Mouse (Mus musculus) kidney, adult 2 months (tissue): ENCODE results near the gene Rae1. TPM values are rescaled to one million over a fixed set of nuclear protein-coding genes. Genes with fewer than 3 reads are reported as not detected.

Source experiments
- DNase-seq: peaks from one replicate; pipeline ENCODE4 v3.0.0; 2021
- H3K27ac ChIP-seq: fragments of 200-500 bp; 2 replicates; pipeline ENCODE4 v1.5.1; 2012; ENCODE audit warnings: low read depth, low read length, control low read depth, inconsistent platforms; ENCODE audit not compliant: insufficient read depth
- H3K27me3 ChIP-seq: fragments of 200-500 bp; replicated peaks from 2 replicates; pipeline ENCODE4 v1.6.1; 2012; ENCODE audit warnings: mild to moderate bottlenecking, moderate library complexity, low read length, inconsistent platforms; ENCODE audit not compliant: control insufficient read depth, insufficient read depth
- H3K36me3 ChIP-seq: fragments of 200-500 bp; 2 replicates; pipeline ENCODE4 v1.6.1; 2012; ENCODE audit warnings: mild to moderate bottlenecking, moderate library complexity, low read length, inconsistent platforms; ENCODE audit not compliant: control insufficient read depth, insufficient read depth
- H3K4me1 ChIP-seq: fragments of 200-500 bp; 2 replicates; pipeline ENCODE4 v1.6.1; 2011; ENCODE audit warnings: low read length; ENCODE audit not compliant: control insufficient read depth, insufficient read depth
- H3K4me3 ChIP-seq: fragments of 200-500 bp; 2 replicates; pipeline ENCODE4 v1.5.1; 2011; ENCODE audit warnings: mild to moderate bottlenecking, low read depth, low read length, control low read depth; ENCODE audit not compliant: insufficient read depth
- CTCF ChIP-seq: fragments of 200-500 bp; conservative IDR thresholded peaks from 2 replicates; pipeline ENCODE4 v1.5.1; 2011; ENCODE audit warnings: low read depth, mild to moderate bottlenecking, control low read depth, low read length, moderate library complexity, mixed read lengths; ENCODE audit not compliant: insufficient read depth, insufficient read length
- POLR2A ChIP-seq: fragments of 200-500 bp; IDR thresholded peaks from one replicate; pipeline ENCODE4 v1.6.1; 2011; ENCODE audit warnings: low read depth, low read length, control low read depth
- WGBS: fragments of 180-500 bp; shearing (Covaris S2); methylation state at CpG from one replicate; pipeline ENCODE4 v1.1.7; 2018; 5-methylcytosine and 5-hydroxymethylcytosine counted together
- polyA plus RNA-seq: library from polyadenylated mRNA; depleted of rRNA; stranded (reverse); fragments of >200 nt; gene quantifications from 2 replicates; pipeline ENCODE4 v1.2.3, GENCODE M21; 2012

Gene Rae1
- polyA plus RNA-seq, 1 experiment = 56.7 TPM

- 79% methylated on average over 4 of the region's 4 CpGs for WGBS
- Histone ChIP-seq H3K4me3 (no peak overlapping the region), H3K36me3 (no peaks in the 10 kb centered on the region), H3K4me1 (no peaks in the 10 kb centered on the region), H3K27me3 (no peaks in the 10 kb centered on the region), H3K27ac (no peak overlapping the region)
- DNase-seq = no peak
- TF ChIP-seq CTCF = no peak
- no peak for TF ChIP-seq POLR2A
Measured at GRCm38 (mm10) chr2:173039041-173039440, 39.1 kb downstream of the Rae1 start.

GRCm38 (mm10) chr2:173040803-173041202 lies 40.9 kb downstream of the Rae1 start:
- TF ChIP-seq CTCF (no peak), POLR2A (no peak)
- Histone ChIP-seq H3K27me3 (no peaks in the 10 kb centered on the region), H3K36me3 (no peaks in the 10 kb centered on the region), H3K4me1 (0 out of 2 replicates have a peak, but pooled peaks cover 4% of the 10 kb centered on the region), H3K4me3 (no peak overlapping the region), H3K27ac (no peak overlapping the region)
- no peak for DNase-seq
- 90% methylated on average over 3 of the region's 3 CpGs for WGBS

- TF ChIP-seq CTCF = no peak
- no peak for TF ChIP-seq POLR2A
- no peak overlapping the region for H3K27ac ChIP-seq
- 65% methylated on average over 5 of the region's 5 CpGs for WGBS
- no peak overlapping the region for H3K4me3 ChIP-seq
- H3K36me3 ChIP-seq = no peaks in the 10 kb centered on the region
- 0 out of 2 replicates have a peak, but pooled peaks cover 4% of the 10 kb centered on the region for H3K4me1 ChIP-seq
- peak; percentile 34 for DNase-seq
- no peaks in the 10 kb centered on the region for H3K27me3 ChIP-seq
Measured at GRCm38 (mm10) chr2:173041242-173041641, 41.3 kb downstream of the Rae1 start.

GRCm38 (mm10) chr2:173041893-173042292 lies 42.0 kb downstream of the Rae1 start:
- H3K4me3 ChIP-seq = no peak overlapping the region
- DNase-seq = no peak
- WGBS = 100% methylated on average over 1 of the region's 1 CpGs
- no peak overlapping the region for H3K27ac ChIP-seq
- H3K27me3 ChIP-seq = no peaks in the 10 kb centered on the region
- TF ChIP-seq POLR2A (no peak), CTCF (no peak)
- H3K36me3 ChIP-seq = no peaks in the 10 kb centered on the region
- 0 out of 2 replicates have a peak, but pooled peaks cover 4% of the 10 kb centered on the region for H3K4me1 ChIP-seq

- Histone ChIP-seq H3K36me3 (no peaks in the 10 kb centered on the region), H3K4me1 (0 out of 2 replicates have a peak, but pooled peaks cover 4% of the 10 kb centered on the region), H3K27ac (no peak overlapping the region), H3K27me3 (no peaks in the 10 kb centered on the region), H3K4me3 (no peak overlapping the region)
- no peak for DNase-seq
- TF ChIP-seq CTCF (no peak), POLR2A (no peak)
- WGBS = 53% methylated on average over 11 of the region's 11 CpGs
Measured at GRCm38 (mm10) chr2:173042504-173043162, 42.7 kb downstream of the Rae1 start.

GRCm38 (mm10) chr2:173044198-173044970 lies 44.5 kb downstream of the Rae1 start:
- Histone ChIP-seq H3K27me3 (no peaks in the 10 kb centered on the region), H3K27ac (peak overlapping the region; percentile 1; the same call in 1 of the 2 replicates), H3K4me3 (no peak overlapping the region), H3K4me1 (peaks cover 9% of the 10 kb centered on the region; the same call in 1 of the 2 replicates), H3K36me3 (no peaks in the 10 kb centered on the region)
- peak; percentile 92 for DNase-seq
- 60% methylated on average over 18 of the region's 18 CpGs for WGBS
- no peak for TF ChIP-seq POLR2A
- peak; percentile 31 for TF ChIP-seq CTCF
